Mouse (Mus musculus): Measurements from ENCODE around the gene Slc25a5.
A peak's percentile ranks its signal among the peaks of the same experiment; 100 is the strongest.

The Slc25a5 gene

GRCm38 (mm10) chrX:36804196-36804595 is 8.7 kb downstream of the Slc25a5 start:
- no peak for DNase-seq

- no peak for DNase-seq
These were observed 10.2 kb downstream of the Slc25a5 start for GRCm38 (mm10) chrX:36805466-36806235.

DNA sequence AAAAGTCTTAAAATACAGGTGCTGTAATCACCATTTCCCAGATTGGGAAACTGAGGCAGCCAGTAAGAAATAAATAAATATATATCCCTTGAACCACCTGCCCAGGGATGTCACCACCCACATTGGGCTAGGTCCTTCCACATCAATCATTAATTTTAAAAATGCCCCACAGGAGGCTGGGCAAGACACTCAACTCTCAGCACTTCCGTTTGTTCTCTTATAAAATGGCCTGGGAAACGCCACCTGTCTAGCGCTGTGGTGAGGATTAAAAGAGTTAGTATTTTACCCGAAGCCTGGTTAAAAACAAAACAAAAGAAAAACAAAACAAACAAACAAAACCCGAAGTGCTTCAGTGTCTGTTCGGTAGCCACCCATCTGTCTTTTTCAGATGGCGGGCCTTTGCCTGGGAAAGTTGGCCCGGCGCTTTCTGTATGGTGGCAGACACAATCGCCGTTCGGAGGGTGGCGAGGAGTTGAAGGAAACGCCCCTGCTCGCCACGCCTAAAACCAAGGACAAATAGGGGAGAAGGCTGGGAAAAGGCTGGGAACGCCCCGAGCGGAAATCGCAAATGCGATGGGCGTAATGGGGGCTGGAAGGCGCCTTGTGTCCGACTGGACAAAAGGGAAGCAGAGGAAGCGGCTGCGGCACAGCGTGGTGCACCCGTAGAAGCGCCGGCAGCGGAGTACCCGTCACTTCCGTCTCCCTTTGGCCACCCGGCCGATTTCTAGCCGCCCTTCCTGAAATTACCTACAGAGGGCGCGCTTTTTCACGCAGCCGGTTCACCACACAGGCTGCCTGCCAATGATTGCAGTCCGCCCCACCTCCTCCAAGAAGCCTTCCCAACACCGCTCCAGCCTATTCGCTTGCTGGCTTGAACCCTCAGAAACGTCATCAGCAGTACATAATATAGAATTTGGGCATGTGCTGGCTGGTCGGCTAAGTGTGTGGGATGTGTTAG is 12.2 kb downstream of the Slc25a5 start:
- peak; percentile 86 to 88 for DNase-seq

DNA sequence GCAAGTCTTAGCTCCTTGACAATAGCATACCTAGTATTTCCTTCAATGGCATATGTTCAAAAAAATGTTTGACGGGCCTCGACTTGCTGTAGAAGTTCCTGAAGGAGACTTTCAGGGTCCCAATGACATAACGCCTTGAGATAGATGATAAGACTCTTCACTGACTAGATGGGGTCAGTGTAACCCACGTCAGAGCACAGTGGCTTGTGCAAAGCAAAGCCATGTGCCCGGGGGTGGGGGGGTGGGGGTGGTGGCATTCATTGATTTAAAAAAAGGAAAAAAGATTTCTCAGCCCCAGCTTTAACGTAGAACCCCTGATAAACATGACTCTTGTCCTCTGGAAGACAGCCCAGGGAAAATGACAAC is 12.8 kb downstream of the Slc25a5 start:
- no peak for DNase-seq

- DNase-seq = peak; percentile 42 to 47
These were observed 15.9 kb downstream of the Slc25a5 start for GRCm38 (mm10) chrX:36811377-36811776.

- DNase-seq = no peak
These were observed 18.8 kb downstream of the Slc25a5 start for GRCm38 (mm10) chrX:36814161-36814836.

DNA sequence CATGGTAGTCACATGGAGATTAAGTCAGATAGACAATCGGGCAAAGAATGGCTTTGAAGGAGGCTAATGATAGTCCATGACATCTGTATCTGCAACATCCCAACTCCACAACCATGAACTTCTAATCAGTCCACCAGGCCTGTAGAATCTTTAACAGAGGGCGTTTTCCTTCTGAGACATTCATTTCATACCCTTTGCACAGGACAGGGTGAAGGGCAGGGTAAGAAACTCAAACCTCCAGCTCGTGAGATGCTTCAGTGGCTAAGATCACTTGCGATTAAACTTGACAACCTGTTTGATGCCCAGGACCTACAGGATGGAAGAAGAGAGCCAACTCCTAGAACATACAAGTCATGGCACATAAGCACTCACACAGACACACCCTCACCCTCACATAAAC is 19.6 kb downstream of the Slc25a5 start:
- DNase-seq = no peak

- no peak for DNase-seq
These were observed 20.0 kb downstream of the Slc25a5 start for GRCm38 (mm10) chrX:36815439-36815838.

DNA sequence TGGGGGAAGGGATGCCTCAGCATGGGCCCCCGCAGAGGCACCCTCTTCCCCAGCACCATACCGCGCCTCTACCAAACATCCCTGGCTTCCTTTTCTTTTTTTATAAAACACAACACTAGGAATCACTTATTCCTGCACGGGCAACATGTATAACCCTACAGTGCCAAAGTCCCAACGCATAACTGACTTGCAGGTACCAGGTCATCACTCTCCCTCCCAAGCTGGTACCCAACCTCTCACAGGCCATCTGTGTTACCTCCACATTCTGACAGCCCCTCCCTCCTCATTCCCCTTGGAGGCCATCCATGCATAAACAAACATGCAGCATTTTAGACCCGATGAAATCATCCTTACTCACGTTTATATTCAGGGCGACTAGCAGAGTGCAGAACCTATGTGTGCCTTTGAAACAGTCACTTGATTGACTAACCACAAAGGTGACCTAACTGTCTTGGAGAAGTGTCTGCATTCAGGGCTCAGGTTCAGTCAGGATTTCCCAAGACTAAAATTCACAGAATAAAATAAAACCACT is 21.0 kb downstream of the Slc25a5 start:
- no peak for DNase-seq

DNA sequence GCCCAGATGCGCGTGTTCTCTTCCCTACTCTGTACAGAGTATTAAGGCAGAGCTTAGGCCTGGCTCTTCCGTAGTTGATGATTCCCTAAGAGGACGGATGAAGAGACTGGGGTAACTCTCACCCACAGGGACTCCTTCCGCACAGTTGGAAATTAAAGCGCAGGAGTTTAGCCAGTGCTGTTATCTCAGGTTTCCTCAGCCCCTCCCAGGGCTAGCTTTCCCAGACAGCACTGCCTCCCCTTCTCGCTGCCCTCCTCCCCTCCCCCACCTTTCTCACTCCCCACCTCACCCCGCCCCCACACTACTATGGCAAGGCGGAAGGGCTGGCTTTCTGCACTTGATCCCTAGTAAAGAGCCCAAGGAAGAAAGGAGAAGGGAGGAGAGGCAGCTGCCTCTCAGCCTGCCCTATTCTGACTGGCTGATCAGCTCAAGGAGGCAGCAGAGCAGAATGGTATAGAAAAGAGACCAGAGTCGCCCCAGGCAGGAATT is 21.5 kb downstream of the Slc25a5 start:
- DNase-seq = no peak

DNA sequence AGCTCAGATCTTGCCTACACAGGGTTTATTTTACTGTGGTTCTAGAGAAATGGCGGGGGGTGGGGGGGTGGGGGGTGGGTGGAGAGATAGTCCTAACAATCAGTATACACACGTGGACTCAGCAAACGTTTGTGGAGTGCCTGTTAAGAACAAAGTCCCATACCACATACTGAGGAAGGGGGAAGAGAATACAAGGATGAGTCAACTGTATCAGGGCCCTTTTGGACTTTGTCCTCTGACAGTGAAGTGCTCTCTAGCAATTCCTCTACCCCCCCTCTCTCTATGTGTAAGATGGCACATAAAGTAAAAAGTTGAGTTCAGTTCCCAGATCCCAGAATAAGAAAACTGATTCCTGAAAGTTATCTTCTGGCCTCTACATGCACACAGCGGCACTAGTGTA is 24.1 kb downstream of the Slc25a5 start:
- no peak for DNase-seq

- peak; percentile 65 to 67 for DNase-seq
These were observed 24.8 kb downstream of the Slc25a5 start for GRCm38 (mm10) chrX:36820201-36820600.

GRCm38 (mm10) chrX:36823932-36824711 is 28.7 kb downstream of the Slc25a5 start:
- no peak for DNase-seq

DNA sequence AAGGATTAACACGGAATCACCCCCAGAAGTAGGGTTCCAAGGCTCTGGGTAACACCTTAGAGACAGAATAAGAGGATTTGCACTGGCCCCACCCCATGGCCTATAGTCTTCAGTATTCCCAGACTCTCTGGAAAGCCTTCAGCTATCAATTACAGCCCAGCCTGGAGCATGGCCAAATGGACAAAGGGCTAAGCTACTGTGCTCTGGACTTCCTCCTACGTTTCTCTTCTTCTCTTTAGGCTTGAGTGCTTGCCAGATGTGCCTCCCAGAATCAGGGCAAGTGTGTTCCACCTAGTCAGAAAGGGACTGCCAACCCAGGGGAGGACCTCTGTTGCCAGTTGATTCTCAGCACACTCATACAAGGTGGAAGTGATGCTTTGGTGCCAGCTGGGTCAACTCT is 29.6 kb downstream of the Slc25a5 start:
- no peak for DNase-seq

DNA sequence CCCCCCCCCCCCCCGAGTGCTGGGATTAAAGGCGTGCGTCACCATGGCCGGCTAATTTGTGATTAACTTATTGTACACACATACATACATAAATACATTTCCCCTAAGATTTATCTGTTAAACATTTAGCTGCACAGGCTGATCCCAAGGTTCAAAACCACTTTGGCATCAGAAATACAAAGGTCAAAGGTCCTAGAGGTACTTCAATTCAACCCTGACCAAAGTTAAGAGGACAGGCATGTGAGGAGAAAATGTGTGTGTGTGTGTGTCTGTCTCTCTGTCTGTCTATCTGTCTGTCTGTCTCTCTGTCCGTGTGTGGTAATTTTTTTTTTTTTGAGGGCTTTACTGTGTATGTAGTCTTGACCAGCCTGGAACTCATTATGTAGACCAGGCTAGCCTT is 31.4 kb downstream of the Slc25a5 start:
- DNase-seq = no peak

DNA sequence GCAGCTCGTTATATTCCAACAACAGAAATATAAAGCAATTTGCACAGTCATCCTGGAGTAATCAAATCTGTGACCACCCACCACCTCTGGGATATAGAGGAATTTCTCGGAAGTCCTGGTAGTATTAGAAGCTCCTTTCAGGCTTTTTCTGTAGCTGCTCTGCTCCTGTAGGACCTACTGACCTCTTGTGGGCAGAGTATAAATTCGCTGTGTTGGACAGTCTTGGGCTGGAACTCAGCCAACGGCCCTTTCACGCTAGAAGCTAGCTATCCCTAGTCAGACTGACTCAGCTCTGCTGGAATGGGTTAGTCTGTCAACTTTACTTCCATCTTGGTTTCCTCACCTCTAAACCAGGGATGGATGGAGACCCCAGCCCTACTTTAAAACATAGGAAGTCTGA is 34.8 kb downstream of the Slc25a5 start:
- DNase-seq = no peak

DNA sequence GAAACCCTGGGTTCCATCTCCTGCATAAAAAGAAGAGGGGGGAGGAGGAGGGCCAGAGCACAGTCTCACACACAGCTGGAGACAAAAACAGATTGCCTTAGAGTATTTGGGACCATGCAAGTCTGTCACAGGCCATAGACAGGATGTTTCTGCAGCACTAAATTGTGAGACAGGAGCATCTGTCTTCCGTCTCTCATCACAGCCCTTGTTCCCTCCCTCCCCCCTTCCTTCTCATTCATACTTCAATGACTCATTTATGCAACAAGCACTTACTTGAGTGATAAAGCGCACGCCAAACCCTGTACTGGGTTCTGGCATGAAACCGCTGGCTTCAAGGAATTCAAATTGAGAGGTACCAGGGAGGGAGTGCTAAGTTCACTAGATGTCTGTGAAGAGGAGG is 36.2 kb downstream of the Slc25a5 start:
- no peak for DNase-seq

DNA sequence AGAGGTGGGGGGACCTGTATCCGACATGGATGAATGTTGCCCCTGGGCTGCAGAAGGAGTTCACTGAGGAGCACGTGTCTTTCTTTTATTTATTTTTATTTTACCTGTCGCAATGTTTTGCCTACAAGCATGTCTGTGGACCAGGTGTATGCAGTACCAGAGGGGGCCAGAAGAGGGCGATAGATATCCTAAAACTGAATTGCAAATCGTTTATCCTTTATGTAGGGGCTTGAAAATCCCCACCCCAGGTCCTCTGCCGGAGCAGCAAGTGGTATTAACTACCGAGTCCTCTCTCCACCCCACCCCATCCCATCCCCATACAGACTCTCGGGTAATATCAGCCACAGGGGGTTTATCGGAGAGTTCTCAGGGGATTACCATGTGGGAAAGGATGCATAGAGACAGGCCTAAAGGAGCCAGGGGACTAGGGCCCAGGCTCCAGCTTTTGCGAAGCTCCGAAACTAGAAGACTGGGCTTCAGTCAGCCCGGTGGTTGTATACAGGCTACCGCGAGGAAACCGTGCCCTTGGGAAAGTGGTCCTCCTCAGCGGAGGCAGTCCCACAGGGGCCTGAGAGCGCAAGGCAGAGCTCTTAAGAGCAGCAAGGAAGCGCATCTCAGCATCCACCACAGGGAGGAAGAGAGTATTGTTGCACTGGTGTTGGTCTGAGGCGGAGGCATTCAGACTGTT is 38.1 kb downstream of the Slc25a5 start:
- DNase-seq = peak; percentile 85 to 89

DNA sequence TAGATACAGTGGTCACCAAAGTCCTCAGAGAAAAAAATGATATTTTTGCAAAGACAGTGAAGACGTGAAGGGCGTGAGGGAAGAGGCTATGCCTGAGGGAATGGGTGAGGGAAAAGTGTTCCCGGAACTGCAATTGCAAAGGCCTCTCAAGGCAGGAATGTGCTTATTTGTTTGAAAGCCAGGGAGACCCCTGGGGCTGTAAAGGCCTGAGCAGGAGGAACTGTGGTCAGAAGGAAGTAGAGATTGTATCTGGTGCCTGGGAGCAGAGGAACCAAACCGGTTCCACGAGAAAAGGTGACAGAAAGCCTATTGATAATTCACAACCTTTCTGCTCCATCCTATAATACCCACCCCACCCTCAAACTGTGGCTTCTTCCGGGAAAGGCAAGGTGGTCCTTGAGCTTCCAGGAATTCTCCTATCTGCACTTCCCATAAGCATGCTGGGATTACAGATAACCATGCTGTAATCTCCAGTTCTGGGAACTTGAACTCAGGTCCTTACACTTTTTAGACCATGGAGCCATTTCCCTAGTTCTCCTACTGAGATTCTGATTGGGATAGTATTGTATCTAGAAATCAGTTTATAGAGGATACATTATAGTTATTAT is 41.7 kb downstream of the Slc25a5 start:
- DNase-seq = no peak

GRCm38 (mm10) chrX:36839391-36839790 is 43.9 kb downstream of the Slc25a5 start:
- DNase-seq = no peak

DNA sequence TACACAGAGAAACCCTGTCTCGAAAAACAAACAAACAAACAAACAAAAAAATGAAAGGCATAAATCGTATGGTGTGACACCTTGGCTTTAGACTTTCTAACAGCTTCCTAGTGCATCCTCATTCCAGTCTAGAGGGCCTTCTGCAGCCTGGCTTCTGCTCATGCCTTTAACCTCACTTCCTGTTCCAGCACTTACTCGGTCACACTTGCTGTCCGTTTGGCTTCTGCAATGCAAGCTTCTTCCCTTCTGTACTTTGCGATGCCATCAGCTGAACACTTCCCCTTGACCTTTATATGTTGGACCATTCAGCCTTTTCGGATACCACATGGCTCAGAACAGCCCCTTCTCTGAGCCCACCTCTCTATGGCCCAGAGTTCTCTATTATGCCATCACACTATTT is 46.2 kb downstream of the Slc25a5 start:
- no peak for DNase-seq

Data from B cell, adult 2 months (primary cell).